ENCODE assay signal across 12 mouse cellular contexts in the genomic region with DNA sequence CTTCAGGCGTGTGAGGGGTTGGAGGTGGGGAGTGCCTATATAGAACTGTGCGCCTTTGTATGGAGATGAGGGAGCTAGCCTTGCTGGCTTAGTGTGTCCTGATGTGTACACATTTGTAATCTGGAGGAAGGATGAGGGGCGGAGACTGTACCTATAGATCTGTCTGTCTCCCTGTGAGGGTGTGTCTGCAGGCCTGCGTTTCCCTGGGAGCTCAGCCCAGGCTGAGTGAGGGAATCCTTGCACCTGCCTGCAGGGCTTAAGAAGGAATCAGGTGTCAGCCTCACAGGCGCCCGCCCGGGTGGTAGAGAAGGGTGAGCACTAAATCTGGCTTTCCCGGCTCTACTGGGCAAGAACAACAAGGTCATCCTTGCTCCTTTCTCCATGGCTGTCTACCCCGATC. TPM values are rescaled to one million over a fixed set of nuclear protein-coding genes. Genes with fewer than 3 reads are reported as not detected.
DNase-seq lines count a peak whose midpoint lies in the region; ATAC-seq and TF ChIP-seq lines count a peak whose summit lies in the region.
"Had no signal": no experiment of that assay in that cellular context is flagged by ENCODE, and none has a peak within 500 bp of the region (broad histone marks: within the 10 kb centered on the region; RNA-seq: fewer than 3 reads in every experiment).

No protein-coding gene starts in this region.

- H3K79me2 ChIP-seq in myocyte (ENCODE audit: control insufficient read depth, insufficient read depth), result no peaks in the 10 kb centered on the region

- TF ChIP-seq POLR2A in kidney, adult 2 months (IDR thresholded peaks at IDR 0.05; ENCODE audit: low read depth, low read length), result no peak
- TF ChIP-seq POLR2A in myocyte (IDR thresholded peaks at IDR 0.05; ENCODE audit: insufficient read length, low read depth), result no peak

- H3K9ac ChIP-seq in kidney, embryonic 16.5 days (replicated peaks; ENCODE audit: low read length), result no peak overlapping the region
- H3K9ac ChIP-seq: forebrain, embryonic 13.5 days had no signal

- H3K9me3 ChIP-seq in kidney, embryonic 16.5 days (ENCODE audit: low read length), result no peaks in the 10 kb centered on the region
- H3K9me3 ChIP-seq: forebrain, embryonic 13.5 days had no signal

- H3K4me1 ChIP-seq in kidney, embryonic 16.5 days (ENCODE audit: insufficient read depth, low read length), result peaks cover 37% of the 10 kb centered on the region
- 0 out of 2 replicates have a peak, but pooled peaks cover 8% of the 10 kb centered on the region for H3K4me1 ChIP-seq in kidney, adult 2 months (ENCODE audit: control insufficient read depth, insufficient read depth, low read length)

- no peak for TF ChIP-seq CTCF in kidney, adult 2 months (conservative IDR thresholded peaks at IDR 0.05; ENCODE audit: insufficient read depth, insufficient read length, low read depth, low read length)
- no peak for TF ChIP-seq CTCF in gastrocnemius, adult 2 months (IDR thresholded peaks at IDR 0.05)

- peak overlapping the region; percentile 57 for H3K27ac ChIP-seq in kidney, embryonic 16.5 days (ENCODE audit: low read length)
- H3K27ac ChIP-seq in kidney, adult 2 months (ENCODE audit: insufficient read depth, low read depth, low read length), result no peak overlapping the region
- peak overlapping the region; percentile 97 for H3K27ac ChIP-seq in gastrocnemius, adult 2 months
- H3K27ac ChIP-seq: forebrain, embryonic 13.5 days had no signal

- intact Hi-C loops in gastrocnemius, adult 2 months (cut with DNase I), result loop anchor here (1.0 to 5.0 kb wide), 3 partner anchors 12 to 182 kb away; no protein-coding TSS in a partner anchor

- WGBS in kidney, embryonic 16.5 days, result 42% methylated on average over 9 of the region's 9 CpGs
- WGBS in kidney, adult 2 months, result 71% methylated on average over 9 of the region's 9 CpGs

- H3K36me3 ChIP-seq in kidney, embryonic 16.5 days (ENCODE audit: insufficient read depth, low read length), result no peaks in the 10 kb centered on the region
- no peaks in the 10 kb centered on the region for H3K36me3 ChIP-seq in kidney, adult 2 months (ENCODE audit: control insufficient read depth, insufficient read depth, low read length)
- no peaks in the 10 kb centered on the region for H3K36me3 ChIP-seq in myocyte (ENCODE audit: control insufficient read depth, insufficient read depth)

- H3K27me3 ChIP-seq in kidney, embryonic 16.5 days (ENCODE audit: insufficient read depth, low read length), result no peaks in the 10 kb centered on the region
- no peaks in the 10 kb centered on the region for H3K27me3 ChIP-seq in kidney, adult 2 months (replicated peaks; ENCODE audit: control insufficient read depth, insufficient read depth, low read length)
- no peaks in the 10 kb centered on the region for H3K27me3 ChIP-seq in myocyte (ENCODE audit: control insufficient read depth, insufficient read depth, insufficient read length)
- H3K27me3 ChIP-seq: forebrain, embryonic 13.5 days had no signal

- no peak overlapping the region for H3ac ChIP-seq in myocyte (ENCODE audit: control insufficient read depth, insufficient read length)

- ATAC-seq in kidney, embryonic 16.5 days (ENCODE audit: low FRiP score, low TSS enrichment), result no peak
- ATAC-seq: forebrain, embryonic 13.5 days had no signal

- no peak overlapping the region; the same call in 1 of the 2 replicates for H3K4me2 ChIP-seq in kidney, embryonic 16.5 days (replicated peaks; ENCODE audit: low read depth, low read length)
- peak overlapping the region; percentile 73 for H3K4me2 ChIP-seq in myocyte (ENCODE audit: low read depth)
- H3K4me2 ChIP-seq: forebrain, embryonic 13.5 days had no signal

- no peak overlapping the region for H3K4me3 ChIP-seq in kidney, embryonic 16.5 days (ENCODE audit: low read length)
- no peak overlapping the region; the same call in 1 of the 2 replicates for H3K4me3 ChIP-seq in kidney, adult 2 months (ENCODE audit: insufficient read depth, low read depth, low read length)
- peak overlapping the region; percentile 73 for H3K4me3 ChIP-seq in gastrocnemius, adult 2 months
- H3K4me3 ChIP-seq in myocyte, result peak overlapping the region; percentile 24
- H3K4me3 ChIP-seq: forebrain, embryonic 13.5 days had no signal

- DNase-seq in kidney, adult 2 months, result no peak
- DNase-seq in ZHBTc4 (ENCODE audit: low read depth, low spot score), result peak; percentile 69
- peak; percentile 85 for DNase-seq in gastrocnemius, adult 2 months
- DNase-seq in thymus, postnatal 36 days, result no peak
- DNase-seq in right cerebral cortex, postnatal 25 days, result no peak
- DNase-seq: midbrain, embryonic 14.5 days; thymus, postnatal 4 days had no signal

TF ChIP-seq in myocyte, 11 proteins besides CTCF, POLR2A, EP300 and RAD21:
- peak in 1 of 3 experiments; percentile 77 for TF ChIP-seq MYOD1 (IDR thresholded peaks at IDR 0.05; ENCODE audit: control insufficient read depth in 1 of 3, insufficient read length in 2 of 3, low read depth in 2 of 3)
- no peak for TF ChIP-seq CEBPB (IDR thresholded peaks at IDR 0.05; ENCODE audit: insufficient read depth, poor library complexity, severe bottlenecking)
- TF ChIP-seq MYOG (IDR thresholded peaks at IDR 0.05; ENCODE audit: control insufficient read depth in 1 of 3, insufficient read depth in 1 of 3, insufficient read length in 2 of 3, low read depth in 2 of 3), result peak in 1 of 3 experiments; percentile 73

RNA-seq across cellular contexts. Expression of gene Mustn1, which starts 0.8 kb away (rescaled TPM):
- polyA plus RNA-seq in kidney, embryonic 16.5 days (2015; fragmentation: Nextera tagmentation; extraction: Ambion mirVana), result 4.5 and 5.3 TPM in 2 replicates
- 8.2 and 9.2 TPM in 2 replicates for polyA plus RNA-seq in kidney, adult 2 months (2012; rRNA removed)
- total RNA-seq in gastrocnemius, adult 2 months (2021), result 10 to 100 TPM; 53.6 to 65.4 TPM
- 143 TPM for polyA plus RNA-seq in myocyte (2012; fragmentation: generic; extraction: Trizol)

RNA-seq across cellular contexts. Expression of gene Itih4, which starts 6.5 kb away (rescaled TPM):
- 0.27 and 0.59 TPM in 2 replicates for polyA plus RNA-seq in kidney, embryonic 16.5 days (2015; fragmentation: Nextera tagmentation; extraction: Ambion mirVana)
- polyA plus RNA-seq in kidney, adult 2 months (2012; rRNA removed), result 0.38 and 0.62 TPM in 2 replicates
- total RNA-seq in gastrocnemius, adult 2 months (2021), result under 1 TPM; 0.11 to 0.13 TPM
- polyA plus RNA-seq in myocyte (2012; fragmentation: generic; extraction: Trizol), result 0.06 TPM
- total RNA-seq: left cerebral cortex, postnatal 36 days; MEL had no signal
- polyA plus RNA-seq: forebrain, embryonic 13.5 days; midbrain, embryonic 14.5 days had no signal

RNA-seq across cellular contexts. Expression of gene Itih3, which starts 43.8 kb away (rescaled TPM):
- polyA plus RNA-seq in kidney, embryonic 16.5 days (2015; fragmentation: Nextera tagmentation; extraction: Ambion mirVana), result 1.4 TPM in 2 replicates
- polyA plus RNA-seq in kidney, adult 2 months (2012; rRNA removed), result 0.43 and 0.56 TPM in 2 replicates
- under 1 TPM; 0.10 to 0.25 TPM for total RNA-seq in gastrocnemius, adult 2 months (2021)
- 0.04 TPM for polyA plus RNA-seq in myocyte (2012; fragmentation: generic; extraction: Trizol)
- total RNA-seq: MEL had no signal

RNA-seq across cellular contexts. Expression of gene Tmem110, which starts 54.4 kb away (rescaled TPM):
- 25.1 and 25.7 TPM in 2 replicates for polyA plus RNA-seq in kidney, embryonic 16.5 days (2015; fragmentation: Nextera tagmentation; extraction: Ambion mirVana)
- 14.1 and 15.1 TPM in 2 replicates for polyA plus RNA-seq in kidney, adult 2 months (2012; rRNA removed)
- 10 to 100 TPM in 1 of 2 experiments, 1 to 10 TPM in 1; 6.2 to 12.6 TPM for total RNA-seq in gastrocnemius, adult 2 months (2021)
- 9.1 TPM for polyA plus RNA-seq in myocyte (2012; fragmentation: generic; extraction: Trizol)

Comparison
In these comparisons a context has a peak if more than half of its experiments do, and no peak if none do; other contexts are left out.
1. H3K4me3 ChIP-seq: peak in gastrocnemius, adult 2 months (single experiment) and myocyte (single experiment); none in kidney, embryonic 16.5 days (single experiment) and kidney, adult 2 months (single experiment).
2. DNase-seq: peak in ZHBTc4 (single experiment) and gastrocnemius, adult 2 months (single experiment); none in kidney, adult 2 months (single experiment), thymus, postnatal 36 days (0 of 2) and right cerebral cortex, postnatal 25 days (single experiment).
3. RNA of gene Mustn1, which starts 0.8 kb away (polyA plus RNA-seq): 143 TPM in myocyte (single experiment); 8.2 to 9.2 TPM in kidney, adult 2 months and 4.5 to 5.3 TPM in kidney, embryonic 16.5 days; every median in the first group is over 10 times any median in the second.